Comparison of ENCODE assay signal across 15 mouse cellular contexts in genomic region chr13:95484664-95485063, GRCm38 (mm10). TPM values are rescaled to one million over a fixed set of nuclear protein-coding genes. Genes with fewer than 3 reads are reported as not detected.
A peak's percentile ranks its signal among the peaks of the same experiment; 100 is the strongest.
DNase-seq lines count a peak whose midpoint lies in the region; ATAC-seq and TF ChIP-seq lines count a peak whose summit lies in the region.
"Had no signal": no experiment of that assay in that cellular context is flagged by ENCODE, and none has a peak within 500 bp of the region (broad histone marks: within the 10 kb centered on the region; RNA-seq: fewer than 3 reads in every experiment).

No protein-coding gene starts in this region.

- H3K36me3 ChIP-seq in kidney, embryonic 14.5 days (ENCODE audit: control insufficient read depth, insufficient read depth, low read length), result no peaks in the 10 kb centered on the region
- H3K36me3 ChIP-seq: liver, embryonic 13.5 days had no signal

- no peaks in the 10 kb centered on the region for H3K9me3 ChIP-seq in kidney, embryonic 14.5 days (ENCODE audit: control insufficient read depth, low read length)
- H3K9me3 ChIP-seq: liver, embryonic 13.5 days had no signal

- no peak overlapping the region for H3K27ac ChIP-seq in kidney, embryonic 14.5 days (ENCODE audit: low read depth, low read length)
- H3K27ac ChIP-seq in layer of hippocampus, adult 2 months, result no peak overlapping the region
- H3K27ac ChIP-seq: liver, embryonic 13.5 days had no signal

- no peaks in the 10 kb centered on the region for H3K27me3 ChIP-seq in kidney, embryonic 14.5 days (ENCODE audit: control insufficient read depth, insufficient read depth, low read length)

- WGBS in kidney, embryonic 14.5 days, result 65% methylated on average over 5 of the region's 5 CpGs

- no peak overlapping the region for H3K4me2 ChIP-seq in kidney, embryonic 14.5 days (replicated peaks; ENCODE audit: low read depth, low read length)
- H3K4me2 ChIP-seq: liver, embryonic 13.5 days had no signal

- H3K4me3 ChIP-seq in kidney, embryonic 14.5 days (ENCODE audit: low read length), result no peak overlapping the region
- no peak overlapping the region for H3K4me3 ChIP-seq in layer of hippocampus, adult 2 months
- H3K4me3 ChIP-seq: liver, embryonic 13.5 days had no signal

- TF ChIP-seq CTCF in layer of hippocampus, adult 2 months (conservative IDR thresholded peaks at IDR 0.05), result no peak

- peak; percentile 35; the same call in 1 of the 2 replicates for ATAC-seq in kidney, embryonic 14.5 days (ENCODE audit: low FRiP score, low TSS enrichment)

- no peaks in the 10 kb centered on the region for H3K4me1 ChIP-seq in kidney, embryonic 14.5 days (ENCODE audit: control insufficient read depth, insufficient read depth, low read length)
- H3K4me1 ChIP-seq: liver, embryonic 13.5 days had no signal

- no peak for DNase-seq in kidney, adult 18-20 months
- peak; percentile 8 for DNase-seq in brain, adult 2 months (ENCODE audit: low read depth, low spot score)
- DNase-seq in fibroblast of lung, adult 2 months (ENCODE audit: low read depth), result peak; percentile 57
- DNase-seq in lung, postnatal 14 days, result peak; percentile 11
- DNase-seq in layer of hippocampus, adult 2 months (ENCODE audit: low spot score in 2 of 2), result no peak
- no peak for DNase-seq in urinary bladder, adult 2 months (ENCODE audit: low spot score)
- no peak for DNase-seq in MN1 (ENCODE audit: low spot score)
- DNase-seq: adrenal gland, adult 8-10 months; cerebellum, adult 11 months; gastrocnemius, postnatal 14 days; heart, postnatal 14 days; layer of hippocampus, postnatal 36 days; liver, embryonic 13.5 days had no signal

- H3K9ac ChIP-seq in kidney, embryonic 14.5 days (ENCODE audit: low read depth, low read length), result no peak overlapping the region
- H3K9ac ChIP-seq: liver, embryonic 13.5 days had no signal

RNA-seq across cellular contexts. Expression of gene S100z, which starts 6.1 kb away (rescaled TPM):
- polyA plus RNA-seq in kidney, embryonic 14.5 days (2014; fragmentation: Nextera tagmentation; extraction: Ambion mirVana), result not detected in 2 replicates
- not detected for total RNA-seq in layer of hippocampus, adult 2 months (2021)
- polyA plus RNA-seq in urinary bladder, adult 2 months (2012; rRNA removed), result 0.25 TPM in 1 of 2 replicates, not detected in the other
- total RNA-seq: adrenal gland, adult 8-10 months; heart, postnatal 14 days; layer of hippocampus, postnatal 36 days; monocyte, adult 5-6 weeks had no signal
- polyA plus RNA-seq: liver, embryonic 13.5 days had no signal

RNA-seq across cellular contexts. Expression of gene Crhbp, which starts 39.9 kb away (rescaled TPM):
- polyA plus RNA-seq in kidney, embryonic 14.5 days (2014; fragmentation: Nextera tagmentation; extraction: Ambion mirVana), result not detected in 2 replicates
- 10 to 100 TPM; 19.9 to 20.9 TPM for total RNA-seq in layer of hippocampus, adult 2 months (2021)
- polyA plus RNA-seq in urinary bladder, adult 2 months (2012; rRNA removed), result 3.1 and 4.0 TPM in 2 replicates
- total RNA-seq: adrenal gland, adult 8-10 months; gastrocnemius, postnatal 14 days; heart, postnatal 14 days; monocyte, adult 5-6 weeks had no signal
- polyA plus RNA-seq: liver, embryonic 13.5 days had no signal

RNA-seq across cellular contexts. Expression of gene F2rl1, which starts 40.4 kb away (rescaled TPM):
- polyA plus RNA-seq in kidney, embryonic 14.5 days (2014; fragmentation: Nextera tagmentation; extraction: Ambion mirVana), result 6.2 and 7.8 TPM in 2 replicates
- under 1 TPM; 0.17 to 0.18 TPM for total RNA-seq in layer of hippocampus, adult 2 months (2021)
- polyA plus RNA-seq in urinary bladder, adult 2 months (2012; rRNA removed), result 6.8 and 8.2 TPM in 2 replicates

Comparison
In these comparisons a context has a peak if more than half of its experiments do, and no peak if none do; other contexts are left out.
1. DNase-seq: peak in brain, adult 2 months (single experiment), fibroblast of lung, adult 2 months (single experiment) and lung, postnatal 14 days (single experiment); none in kidney, adult 18-20 months (single experiment), layer of hippocampus, adult 2 months (0 of 2), urinary bladder, adult 2 months (single experiment) and MN1 (single experiment).